17 mouse cellular contexts compared by ENCODE assay signal in genomic region chr4:32386346-32386745, GRCm38 (mm10).
DNase-seq lines count a peak whose midpoint lies in the region; ATAC-seq and TF ChIP-seq lines count a peak whose summit lies in the region.
"Had no signal": no experiment of that assay in that cellular context is flagged by ENCODE, and none has a peak within 500 bp of the region (broad histone marks: within the 10 kb centered on the region; RNA-seq: fewer than 3 reads in every experiment).

No protein-coding gene starts in this region.

- no peak for TF ChIP-seq CTCF in liver, postnatal 0 days (IDR thresholded peaks at IDR 0.05; ENCODE audit: low read depth)

- H3K27me3 ChIP-seq in liver, embryonic 16.5 days (ENCODE audit: control insufficient read depth, insufficient read depth, low read depth, low read length): no peaks in the 10 kb centered on the region
- H3K27me3 ChIP-seq in liver, postnatal 0 days (ENCODE audit: insufficient read depth, low read length): no peaks in the 10 kb centered on the region
- no peaks in the 10 kb centered on the region for H3K27me3 ChIP-seq in heart, embryonic 16.5 days (ENCODE audit: control insufficient read depth, insufficient read depth, low read length)
- H3K27me3 ChIP-seq: hindbrain, embryonic 15.5 days; midbrain, embryonic 15.5 days had no signal

- H3K4me3 ChIP-seq in liver, embryonic 16.5 days (ENCODE audit: low read depth, low read length): no peak overlapping the region
- no peak overlapping the region for H3K4me3 ChIP-seq in liver, postnatal 0 days (ENCODE audit: low read depth, low read length)
- no peak overlapping the region for H3K4me3 ChIP-seq in heart, embryonic 16.5 days (ENCODE audit: low read length)
- H3K4me3 ChIP-seq: hindbrain, embryonic 15.5 days; midbrain, embryonic 15.5 days had no signal

- ATAC-seq in liver, embryonic 16.5 days (ENCODE audit: low read depth): 0 out of 2 replicates have a peak, but pooled peaks have one; percentile 9
- no peak for ATAC-seq in liver, postnatal 0 days
- peak; percentile 38; the same call in 1 of the 2 replicates for ATAC-seq in heart, embryonic 16.5 days (replicated peaks; ENCODE audit: extremely low read depth, insufficient read depth, low FRiP score)
- ATAC-seq: activated CD4-positive, CD25-positive, alpha-beta regulatory T cell, adult 4 months; forebrain, embryonic 14.5 days; midbrain, embryonic 15.5 days had no signal

- no peaks in the 10 kb centered on the region for H3K36me3 ChIP-seq in liver, embryonic 16.5 days (ENCODE audit: control insufficient read depth, insufficient read depth)
- no peaks in the 10 kb centered on the region for H3K36me3 ChIP-seq in liver, postnatal 0 days (replicated peaks; ENCODE audit: insufficient read depth, low read length)
- no peaks in the 10 kb centered on the region for H3K36me3 ChIP-seq in heart, embryonic 16.5 days (ENCODE audit: control insufficient read depth, insufficient read depth)
- H3K36me3 ChIP-seq: hindbrain, embryonic 15.5 days; midbrain, embryonic 15.5 days had no signal

- WGBS in liver, embryonic 16.5 days (ENCODE audit: insufficient replicate concordance): 66% methylated on average over 10 of the region's 10 CpGs
- 76% methylated on average over 10 of the region's 10 CpGs for WGBS in liver, postnatal 0 days (ENCODE audit: insufficient replicate concordance)
- WGBS in heart, embryonic 16.5 days: 41% methylated on average over 10 of the region's 10 CpGs

- H3K27ac ChIP-seq in liver, embryonic 16.5 days (ENCODE audit: low read length): no peak overlapping the region
- H3K27ac ChIP-seq in liver, postnatal 0 days (ENCODE audit: low read depth): no peak overlapping the region
- H3K27ac ChIP-seq in heart, embryonic 16.5 days (ENCODE audit: low read length): peak overlapping the region; percentile 43; the same call in 1 of the 2 replicates
- H3K27ac ChIP-seq: hindbrain, embryonic 15.5 days had no signal

- TF ChIP-seq EP300 in liver, postnatal 0 days (IDR thresholded peaks at IDR 0.05; ENCODE audit: low read depth): no peak

- DNase-seq in heart, adult 11 months: peak; percentile 92
- no peak for DNase-seq in heart, adult 9 months (ENCODE audit: low spot score in 2 of 2)
- DNase-seq in liver, postnatal 0 days: no peak
- DNase-seq in lung, postnatal 4 days: peak; percentile 48 to 62
- no peak for DNase-seq in layer of hippocampus, adult 9-11 months
- no peak for DNase-seq in adrenal gland, adult 8-10 months
- DNase-seq: cerebellum, adult 9-11 months; embryo, embryonic 11 days; kidney, adult 11 months; thymus, postnatal 4 days had no signal

- no peaks in the 10 kb centered on the region; the same call in 1 of the 2 replicates for H3K4me1 ChIP-seq in liver, embryonic 16.5 days (ENCODE audit: control insufficient read depth, low read depth, low read length)
- H3K4me1 ChIP-seq in liver, postnatal 0 days (ENCODE audit: insufficient read depth): peaks cover 8% of the 10 kb centered on the region
- H3K4me1 ChIP-seq in heart, embryonic 16.5 days (ENCODE audit: control insufficient read depth, insufficient read depth, low read length): peaks cover 43% of the 10 kb centered on the region

- no peak overlapping the region for H3K9ac ChIP-seq in liver, embryonic 16.5 days (ENCODE audit: low read depth, low read length)
- no peak overlapping the region for H3K9ac ChIP-seq in liver, postnatal 0 days (replicated peaks)
- 0 out of 2 replicates have a peak overlapping the region, but pooled peaks have one; percentile 33 for H3K9ac ChIP-seq in heart, embryonic 16.5 days (ENCODE audit: low read length)
- H3K9ac ChIP-seq: hindbrain, embryonic 15.5 days; midbrain, embryonic 15.5 days had no signal

- no peaks in the 10 kb centered on the region for H3K9me3 ChIP-seq in liver, embryonic 16.5 days (replicated peaks; ENCODE audit: control insufficient read depth, low read length)
- no peaks in the 10 kb centered on the region for H3K9me3 ChIP-seq in liver, postnatal 0 days (ENCODE audit: low read length)
- H3K9me3 ChIP-seq in heart, embryonic 16.5 days (replicated peaks; ENCODE audit: control insufficient read depth, low read length): no peaks in the 10 kb centered on the region
- H3K9me3 ChIP-seq: hindbrain, embryonic 15.5 days; midbrain, embryonic 15.5 days had no signal

- no peak overlapping the region for H3K4me2 ChIP-seq in liver, embryonic 16.5 days (ENCODE audit: low read depth, low read length)
- H3K4me2 ChIP-seq in liver, postnatal 0 days (ENCODE audit: low read depth, low read length): no peak overlapping the region
- no peak overlapping the region for H3K4me2 ChIP-seq in heart, embryonic 16.5 days (ENCODE audit: low read depth, low read length)
- H3K4me2 ChIP-seq: hindbrain, embryonic 15.5 days; liver, embryonic 11.5 days; midbrain, embryonic 15.5 days had no signal

Comparison
In these comparisons a context has a peak if more than half of its experiments do, and no peak if none do; other contexts are left out.
1. DNase-seq: peak in heart, adult 11 months (single experiment) and lung, postnatal 4 days (2 of 2); none in heart, adult 9 months (0 of 2), liver, postnatal 0 days (single experiment), layer of hippocampus, adult 9-11 months (single experiment) and adrenal gland, adult 8-10 months (single experiment).